Mouse (Mus musculus): ENCODE results near the gene March10. TPM values are rescaled to one million over a fixed set of nuclear protein-coding genes. Genes with fewer than 3 reads are reported as not detected.

Gene March10
- total RNA-seq, 2 experiments from 2014 or later = not detected

- intact Hi-C loops (cut with DNase I) = loop anchor here (1.0 to 5.0 kb wide), 4 partner anchors 229 to 549 kb away; no protein-coding TSS in a partner anchor
- DNase-seq = peak; percentile 44 to 46
These were observed 92.7 kb downstream of the March10 start for GRCm38 (mm10) chr11:105363598-105364385.

GRCm38 (mm10) chr11:105362946-105363597 lies 93.5 kb downstream of the March10 start:
- DNase-seq = peak; percentile 90
- intact Hi-C loops (cut with DNase I) = loop anchor here (1.0 to 5.0 kb wide), 4 partner anchors 229 to 549 kb away; no protein-coding TSS in a partner anchor

GRCm38 (mm10) chr11:105362041-105362765 lies 94.3 kb downstream of the March10 start:
- intact Hi-C loops (cut with DNase I) = loop anchor here (5.0 kb wide), 3 partner anchors 285 to 550 kb away; no protein-coding TSS in a partner anchor
- DNase-seq = no peak

GRCm38 (mm10) chr11:105356301-105356700 lies 100.2 kb downstream of the March10 start:
- DNase-seq = no peak
- intact Hi-C loops (cut with DNase I) = no loop called here

- DNase-seq = no peak
- intact Hi-C loops (cut with DNase I) = loop anchor here (2.0 kb wide), 1 partner anchor 239 kb away; no protein-coding TSS in a partner anchor
These were observed 102.6 kb downstream of the March10 start for GRCm38 (mm10) chr11:105353891-105354280.

GRCm38 (mm10) chr11:105352954-105353890 lies 103.3 kb downstream of the March10 start:
- intact Hi-C loops (cut with DNase I) = loop anchor here (2.0 kb wide), 1 partner anchor 240 kb away; no protein-coding TSS in a partner anchor

GRCm38 (mm10) chr11:105352152-105352551 lies 104.4 kb downstream of the March10 start:
- intact Hi-C loops (cut with DNase I) = loop anchor here (2.0 kb wide), 1 partner anchor 241 kb away; no protein-coding TSS in a partner anchor
- DNase-seq = no peak

More at GRCm38 (mm10) chr11:105352954-105353890, 103.3 kb downstream of the March10 start:
- DNase-seq = peak; percentile 88 to 91

GRCm38 (mm10) chr11:105350643-105351042 lies 105.9 kb downstream of the March10 start:
- no peak for DNase-seq
- intact Hi-C loops (cut with DNase I) = no loop called here

- DNase-seq = no peak
- intact Hi-C loops (cut with DNase I) = loop anchor here (5.0 kb wide), 2 partner anchors 78 to 507 kb away; no protein-coding TSS in a partner anchor
These were observed 106.7 kb downstream of the March10 start for GRCm38 (mm10) chr11:105349780-105350324.

- intact Hi-C loops (cut with DNase I) = loop anchor here (5.0 kb wide), 2 partner anchors 76 to 509 kb away; no protein-coding TSS in a partner anchor
- DNase-seq = no peak
These were observed 108.0 kb downstream of the March10 start for GRCm38 (mm10) chr11:105348495-105348982.

- peak; percentile 79 to 87 for DNase-seq
- intact Hi-C loops (cut with DNase I) = loop anchor here (1.0 to 5.0 kb wide), 3 partner anchors 75 to 565 kb away; no protein-coding TSS in a partner anchor
These were observed 109.1 kb downstream of the March10 start for GRCm38 (mm10) chr11:105347162-105348161.

- DNase-seq = peak in 1 of 2 experiments; percentile 29
- intact Hi-C loops (cut with DNase I) = loop anchor here (5.0 kb wide), 2 partner anchors 73 to 512 kb away; no protein-coding TSS in a partner anchor
These were observed 111.3 kb downstream of the March10 start for GRCm38 (mm10) chr11:105345284-105345683.

- intact Hi-C loops (cut with DNase I) = no loop called here
- no peak for DNase-seq
These were observed 117.7 kb downstream of the March10 start for GRCm38 (mm10) chr11:105338596-105339390.

GRCm38 (mm10) chr11:105333867-105334670 lies 122.5 kb downstream of the March10 start:
- DNase-seq = no peak
- intact Hi-C loops (cut with DNase I) = no loop called here

- DNase-seq = peak; percentile 43 to 52
- intact Hi-C loops (cut with DNase I) = no loop called here
These were observed 124.1 kb downstream of the March10 start for GRCm38 (mm10) chr11:105332468-105332867.

- intact Hi-C loops (cut with DNase I) = no loop called here
- DNase-seq = peak; percentile 50 to 60
These were observed 124.8 kb downstream of the March10 start for GRCm38 (mm10) chr11:105331732-105332131.

All from heart, postnatal 36 days (tissue).